Mouse (Mus musculus): Measurements from ENCODE around the gene Tcp10c.
"Not testable (repeated sequence)": the region's sequence is repeated elsewhere in the genome, so short reads cannot be mapped to it uniquely, and the experiment has no call there.

The Tcp10c gene

DNA sequence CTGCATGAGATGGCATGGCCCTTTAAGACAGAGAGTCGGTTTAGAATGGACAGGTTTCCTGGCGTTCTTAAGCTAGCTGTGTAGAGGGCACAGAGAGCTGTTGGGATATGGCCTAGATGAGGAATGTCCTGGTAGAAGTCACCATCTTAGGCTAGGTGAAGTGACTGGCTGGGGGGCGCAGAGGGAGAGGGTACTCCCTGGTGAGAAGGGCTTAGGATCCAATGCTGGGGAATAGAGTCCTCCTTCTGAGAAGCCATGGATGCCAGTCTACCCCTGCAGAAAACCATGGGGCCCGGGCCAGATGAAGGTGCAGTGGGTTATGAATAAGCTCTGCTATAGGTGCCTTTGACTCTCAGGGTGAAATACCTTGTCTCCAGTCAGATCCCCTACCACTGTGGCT lies at the start of gene Tcp10c:
Gene Tcp10c (plus strand): TSS at position 52 of the 400 bp plus-strand sequence.
- not testable (repeated sequence) for DNase-seq

DNA sequence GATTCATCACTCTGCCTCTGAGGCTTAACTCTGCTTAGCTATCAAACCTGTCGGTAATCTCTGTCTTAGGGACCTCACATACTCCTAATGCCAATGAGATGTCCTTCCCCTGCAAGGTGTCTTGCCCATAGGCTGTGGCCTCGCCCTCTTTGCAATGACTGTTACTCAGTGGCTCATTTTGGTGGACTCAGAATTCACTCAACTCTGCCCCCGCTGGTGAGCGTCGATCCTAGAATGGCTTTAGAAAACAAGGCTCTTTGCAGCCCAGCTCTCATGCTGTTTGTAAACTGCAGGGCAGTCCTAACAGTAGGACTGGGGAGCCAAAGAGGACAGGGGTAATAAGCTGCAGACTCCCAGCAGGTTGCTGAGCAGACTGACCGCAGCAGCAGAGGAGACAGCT lies 46.5 kb upstream of the Tcp10c start:
- DNase-seq: not testable (repeated sequence)

DNA sequence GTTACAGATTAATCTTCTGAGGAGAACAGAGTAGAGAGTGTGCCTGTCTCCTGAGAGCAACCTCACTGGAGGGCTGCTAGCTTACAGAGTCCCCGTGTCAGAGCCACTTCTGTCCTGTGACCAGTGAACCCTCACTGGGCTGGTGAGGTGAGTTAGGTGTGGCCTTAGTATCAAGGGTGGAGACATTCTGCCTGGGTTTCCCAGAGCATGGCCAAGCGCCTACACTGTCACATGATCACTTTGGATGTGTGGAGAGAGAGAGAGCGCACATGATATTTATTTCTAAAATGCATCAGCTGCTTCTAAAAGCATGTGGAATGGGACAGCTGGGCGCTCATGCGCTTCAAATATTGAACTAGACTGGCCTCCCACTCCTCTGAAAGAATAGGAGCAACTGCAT lies 46.0 kb upstream of the Tcp10c start:
- DNase-seq: not testable (repeated sequence)

DNA sequence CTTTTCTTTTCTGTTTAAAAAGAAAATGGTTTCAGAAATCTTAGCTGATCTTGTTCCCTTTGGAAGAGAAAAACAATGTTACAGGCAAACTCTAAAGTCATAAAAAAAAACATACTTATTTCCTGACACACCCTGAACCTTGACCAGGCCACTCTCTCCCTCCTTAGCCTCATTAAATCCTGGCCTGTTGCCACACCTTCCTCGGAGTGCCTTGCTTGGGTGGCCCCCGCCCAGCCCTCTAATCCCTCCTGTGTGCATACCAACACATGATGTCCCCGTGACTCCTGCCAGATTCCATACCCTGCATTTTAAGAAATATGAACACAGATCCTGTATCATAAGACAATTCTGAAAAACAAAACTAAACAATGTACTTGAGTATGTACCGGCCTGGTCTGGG lies 45.6 kb upstream of the Tcp10c start:
- not testable (repeated sequence) for DNase-seq

DNA sequence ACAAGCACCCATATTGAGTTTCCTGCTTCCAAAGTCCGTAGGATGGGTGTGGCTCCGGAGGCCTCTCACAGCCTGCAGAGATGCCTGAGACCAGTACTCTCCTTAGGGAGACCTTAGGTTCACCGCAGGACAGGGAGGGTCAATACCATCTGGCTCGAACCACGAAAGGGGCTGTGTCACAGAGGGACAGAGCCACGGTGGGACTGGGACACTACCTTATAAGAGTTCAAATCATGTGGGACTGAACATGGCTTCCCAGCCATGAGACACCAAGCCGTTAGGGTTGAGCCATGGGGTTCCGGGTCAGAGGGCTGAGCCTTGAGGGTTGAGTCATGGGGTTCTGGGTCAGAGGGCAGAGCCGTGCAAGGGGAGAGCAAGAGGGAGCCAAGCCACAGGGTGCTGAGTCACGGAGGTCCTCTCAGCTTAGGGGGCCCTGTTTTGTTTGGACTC lies 45.2 kb upstream of the Tcp10c start:
- not testable (repeated sequence) for DNase-seq

DNA sequence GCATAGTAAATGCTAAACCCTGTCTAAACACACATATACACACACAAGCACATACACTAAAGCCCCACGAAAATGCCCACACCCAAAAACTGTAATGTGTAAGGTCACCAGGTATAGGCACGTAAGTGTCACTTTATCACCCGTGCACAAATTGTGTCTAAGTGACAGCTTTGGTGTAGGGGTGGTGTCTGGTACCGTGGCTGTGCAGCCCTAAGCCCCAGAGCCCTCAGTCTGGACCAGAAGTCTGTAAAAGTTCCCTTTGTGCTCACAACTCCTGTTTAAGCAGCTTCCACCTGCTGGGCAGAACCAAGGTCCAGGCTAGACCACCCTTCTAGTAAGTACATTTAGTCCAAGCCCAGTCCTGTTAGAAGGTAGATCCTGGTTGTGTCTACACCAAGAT lies 24.4 kb upstream of the Tcp10c start:
- DNase-seq: not testable (repeated sequence)

DNA sequence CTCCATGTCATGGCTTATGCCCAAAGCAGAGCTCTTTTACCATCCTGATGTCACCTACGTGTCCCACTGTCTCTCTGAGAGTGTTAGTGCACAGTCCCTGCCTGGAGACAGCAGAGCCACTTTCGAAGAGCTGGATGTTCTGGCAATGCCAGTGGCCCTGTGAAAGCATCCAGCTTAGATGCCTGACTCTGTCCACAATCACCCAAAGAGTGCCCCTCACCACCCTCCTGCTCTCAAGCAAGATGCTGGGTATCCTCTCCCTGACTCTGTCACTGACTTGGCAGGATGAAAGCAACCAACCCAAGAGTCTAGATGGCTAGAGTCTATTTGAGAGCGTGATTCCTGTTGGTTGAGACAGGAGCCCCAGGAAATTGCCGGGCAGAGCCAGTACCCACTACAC lies 23.2 kb upstream of the Tcp10c start:
- DNase-seq: not testable (repeated sequence)

DNA sequence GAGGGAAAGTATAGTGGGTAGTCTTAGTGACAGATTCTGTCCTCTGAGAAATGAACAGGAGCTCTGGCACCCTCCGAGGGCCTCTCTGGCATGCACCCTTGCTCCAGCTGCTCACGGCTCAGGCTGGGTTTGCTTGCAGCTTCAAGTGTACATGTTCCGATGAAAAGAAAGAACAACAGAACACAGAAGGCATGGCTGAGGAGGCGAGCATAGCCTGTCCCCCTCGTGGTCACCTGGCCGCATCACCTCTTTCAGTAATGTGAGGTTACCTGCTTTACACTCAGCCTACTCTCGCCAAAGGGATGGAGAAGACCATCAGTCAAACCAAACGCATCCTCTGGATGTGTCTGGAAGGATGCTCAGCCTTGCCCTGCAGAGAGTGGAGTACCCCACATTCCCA lies 21.9 kb upstream of the Tcp10c start:
- DNase-seq: not testable (repeated sequence)

DNA sequence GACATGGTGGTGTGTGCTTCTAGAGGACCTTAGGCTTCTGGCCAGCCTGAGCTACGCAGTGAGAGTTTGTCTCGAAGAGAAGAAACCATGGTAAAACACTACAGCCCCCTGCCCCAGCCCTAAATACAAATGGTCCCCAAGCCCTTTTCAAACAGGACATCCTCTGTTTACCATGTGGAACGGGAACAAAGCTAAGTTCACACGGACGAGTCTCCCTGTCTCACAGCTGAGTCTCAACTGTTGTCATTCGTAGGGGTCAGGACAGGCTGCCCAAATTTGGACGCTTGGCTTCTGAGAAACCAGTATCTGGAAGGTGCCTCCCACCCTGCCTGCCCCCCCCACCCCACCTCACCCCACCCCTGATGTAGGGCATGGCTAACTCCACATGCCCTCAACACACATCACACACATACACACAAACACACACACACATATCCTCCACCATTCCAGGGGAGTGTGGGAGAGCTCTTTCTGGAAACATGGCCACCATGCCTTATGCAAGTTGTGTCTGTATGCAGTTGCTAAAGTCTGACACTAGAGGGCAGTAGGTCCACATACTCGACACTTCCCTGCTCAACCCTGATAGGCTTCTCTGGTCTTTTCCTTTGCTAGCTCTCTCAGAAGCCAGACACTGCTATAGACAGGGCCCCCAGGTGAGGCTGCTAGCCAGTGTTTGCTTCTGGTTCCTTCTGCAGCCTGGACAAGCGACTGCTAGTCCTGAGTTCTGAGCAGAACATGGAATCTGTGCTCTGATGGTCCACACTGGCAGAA lies 17.2 kb upstream of the Tcp10c start:
- peak; percentile 68 for DNase-seq

DNA sequence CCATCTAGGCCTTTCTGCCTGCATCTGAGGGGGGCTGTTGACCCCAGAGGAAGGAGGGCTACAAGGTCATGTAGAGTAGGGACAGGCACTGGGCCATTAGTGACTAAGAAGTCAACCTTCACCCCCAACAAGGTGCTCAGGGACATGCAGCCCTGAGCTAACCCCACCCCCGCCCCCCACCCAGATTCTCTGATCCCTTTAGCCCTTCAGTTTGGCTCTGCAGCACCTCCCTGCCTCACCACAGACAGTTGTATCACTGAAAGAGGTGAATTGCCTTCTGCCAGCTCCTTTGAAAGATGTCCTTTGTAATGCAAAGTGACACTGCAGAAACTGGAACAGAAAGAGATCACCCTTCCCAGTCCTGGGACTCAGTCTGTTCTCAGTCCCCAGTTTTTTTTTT lies 16.4 kb upstream of the Tcp10c start:
- DNase-seq: not testable (repeated sequence)

DNA sequence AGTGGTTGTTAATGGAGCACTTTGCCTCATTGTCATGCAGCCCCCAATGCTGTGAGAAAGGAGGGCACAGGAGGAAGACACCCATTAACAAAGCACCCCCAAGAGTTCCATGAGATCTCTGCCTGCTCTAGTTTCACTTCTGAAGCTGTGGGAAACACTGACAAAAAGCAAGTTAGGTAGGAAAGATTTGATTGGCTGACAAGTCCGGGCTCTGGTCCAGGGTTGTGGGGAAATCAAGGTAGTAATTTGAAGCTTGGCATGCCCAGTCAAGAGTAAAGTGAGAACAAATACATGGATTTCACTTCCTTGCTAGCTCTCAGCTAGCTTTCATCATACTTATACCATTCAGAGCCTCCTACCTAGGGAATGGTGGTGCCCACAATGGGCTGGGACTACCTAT lies 14.3 kb upstream of the Tcp10c start:
- DNase-seq: not testable (repeated sequence)

DNA sequence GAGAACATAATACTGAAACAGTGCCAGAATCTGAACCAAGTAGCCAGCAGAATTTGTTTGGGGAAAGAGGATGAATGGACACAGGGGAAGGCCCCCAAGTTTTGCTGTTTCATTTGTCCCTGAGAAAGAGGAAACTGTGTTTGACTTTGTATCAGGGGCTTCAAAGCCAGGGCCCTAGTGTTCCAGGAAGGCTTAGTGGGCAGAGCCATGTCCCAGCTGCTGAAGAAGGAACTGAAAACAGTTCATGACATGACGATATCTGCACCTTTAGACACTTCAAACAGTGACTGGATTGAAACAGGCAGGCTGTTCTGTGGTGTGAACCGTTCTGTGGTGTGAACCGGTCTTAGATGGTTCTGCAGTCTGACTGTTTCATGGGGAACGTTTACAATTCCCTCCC lies 8.4 kb upstream of the Tcp10c start:
- DNase-seq: not testable (repeated sequence)

DNA sequence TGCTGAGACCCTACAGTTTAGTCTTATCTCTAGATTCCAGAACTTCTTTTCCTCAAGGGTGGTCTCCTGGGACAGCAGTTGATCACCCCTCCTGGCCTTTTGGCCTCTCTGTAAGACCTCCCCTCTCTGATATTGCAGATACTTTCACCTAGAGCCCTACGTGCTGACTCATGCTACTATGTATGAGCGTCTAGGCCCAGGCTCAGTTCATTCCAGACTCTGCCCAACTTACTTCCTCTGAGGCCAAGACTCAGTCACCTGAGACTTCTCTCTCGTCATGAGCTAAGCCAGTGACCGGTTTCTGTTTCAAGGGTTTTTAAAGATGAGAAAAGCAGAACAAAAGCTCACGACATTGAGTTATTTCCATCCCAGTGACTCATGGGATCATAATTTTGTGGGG lies 4.8 kb upstream of the Tcp10c start:
- DNase-seq: not testable (repeated sequence)

DNA sequence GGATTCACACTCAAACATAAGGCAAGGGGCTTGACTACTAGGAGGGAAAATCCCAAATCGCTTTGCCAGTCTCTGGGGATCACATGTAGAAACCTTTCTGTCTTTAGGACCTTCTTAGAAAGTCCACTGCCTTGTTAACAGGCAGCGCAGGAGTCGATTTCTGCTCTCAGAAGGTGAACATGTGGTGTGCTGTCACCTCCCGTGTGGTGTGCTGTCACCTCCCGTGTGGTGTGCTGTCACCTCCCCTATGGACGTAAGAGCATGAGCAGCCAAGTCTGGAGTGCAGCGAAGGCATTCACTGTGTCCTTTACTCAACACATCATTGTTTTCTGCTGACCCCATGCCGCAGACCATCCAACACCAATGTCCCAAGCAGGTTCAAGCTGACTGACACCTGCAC lies 1.1 kb upstream of the Tcp10c start:
- not testable (repeated sequence) for DNase-seq

DNA sequence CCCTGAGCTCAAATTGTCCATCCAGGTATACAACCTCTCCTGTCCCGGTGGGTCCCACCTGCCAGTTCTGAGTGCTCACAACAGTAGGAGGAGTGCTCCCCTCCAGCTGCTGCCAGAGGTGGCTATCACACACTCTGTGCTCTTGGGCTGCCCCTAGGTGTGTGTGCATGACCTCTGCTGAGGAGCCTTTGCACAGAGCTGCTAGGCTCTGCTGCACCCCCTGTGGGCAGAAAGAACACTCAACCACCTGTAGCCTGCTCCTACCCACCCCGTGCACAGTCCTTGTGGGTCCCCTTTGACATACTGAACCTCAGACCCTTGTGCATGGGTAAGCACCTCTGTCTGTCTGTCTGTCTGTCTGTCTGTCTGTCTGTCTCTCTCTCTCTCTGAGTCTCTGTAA lies 8.1 kb downstream of the Tcp10c start:
- not testable (repeated sequence) for DNase-seq

DNA sequence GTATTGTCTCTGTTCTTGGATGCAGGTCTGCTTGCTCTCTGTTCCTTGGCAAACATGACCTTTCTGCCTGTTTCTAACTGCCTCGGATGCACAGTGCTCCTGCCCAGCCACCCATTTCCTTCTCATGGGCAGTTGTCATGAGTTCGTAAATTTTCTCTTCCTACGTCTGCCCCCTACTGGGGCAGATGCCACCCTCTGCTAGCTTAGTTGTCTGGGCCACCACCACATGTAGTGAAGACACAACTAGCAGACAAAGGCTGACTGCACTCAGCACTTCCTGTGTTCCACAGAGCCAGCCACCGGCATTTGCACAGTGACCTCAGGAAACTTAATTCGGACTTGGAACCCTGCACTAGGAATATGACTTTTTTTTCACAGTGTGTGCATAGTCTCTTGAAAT lies 9.4 kb downstream of the Tcp10c start:
- DNase-seq: not testable (repeated sequence)

DNA sequence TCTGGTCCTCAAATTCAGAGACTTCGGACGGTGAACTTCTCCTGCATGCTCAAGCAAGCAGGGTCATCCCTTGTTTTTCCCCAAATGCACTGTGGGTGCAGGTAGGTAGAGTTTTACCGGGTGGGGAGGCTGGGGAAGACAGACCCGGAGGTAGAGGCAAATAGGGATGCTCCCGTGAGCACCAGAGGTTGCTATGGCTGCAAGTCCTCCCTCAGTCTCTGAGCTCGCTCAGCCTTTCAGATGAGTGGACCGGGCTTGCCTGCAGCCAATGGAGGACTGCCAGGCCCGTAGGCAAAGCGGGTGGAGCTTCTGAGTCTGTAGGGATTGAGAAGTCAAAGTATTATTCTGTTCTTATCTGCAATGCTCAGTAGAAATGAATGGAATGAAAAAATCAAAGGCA lies 9.8 kb downstream of the Tcp10c start:
- DNase-seq: not testable (repeated sequence)

DNA sequence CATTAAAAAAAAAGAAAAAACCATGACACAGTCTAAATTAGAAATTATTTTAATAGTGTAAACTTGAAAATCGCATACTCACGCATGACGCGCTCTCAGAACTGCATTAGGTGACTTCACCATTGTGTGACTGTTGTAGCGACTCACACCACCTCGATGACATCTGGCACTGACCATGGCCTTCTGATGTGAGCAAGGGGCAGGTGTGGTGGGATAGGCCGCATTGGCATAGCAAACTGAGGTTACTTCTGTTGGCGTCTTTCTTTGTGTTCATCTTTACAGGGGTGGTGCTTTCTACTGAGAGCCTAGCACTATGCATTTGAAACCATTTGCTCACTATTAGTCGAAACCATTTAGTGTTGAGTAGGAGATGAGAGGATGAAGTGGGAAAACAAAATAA lies 12.8 kb downstream of the Tcp10c start:
- DNase-seq: not testable (repeated sequence)

DNA sequence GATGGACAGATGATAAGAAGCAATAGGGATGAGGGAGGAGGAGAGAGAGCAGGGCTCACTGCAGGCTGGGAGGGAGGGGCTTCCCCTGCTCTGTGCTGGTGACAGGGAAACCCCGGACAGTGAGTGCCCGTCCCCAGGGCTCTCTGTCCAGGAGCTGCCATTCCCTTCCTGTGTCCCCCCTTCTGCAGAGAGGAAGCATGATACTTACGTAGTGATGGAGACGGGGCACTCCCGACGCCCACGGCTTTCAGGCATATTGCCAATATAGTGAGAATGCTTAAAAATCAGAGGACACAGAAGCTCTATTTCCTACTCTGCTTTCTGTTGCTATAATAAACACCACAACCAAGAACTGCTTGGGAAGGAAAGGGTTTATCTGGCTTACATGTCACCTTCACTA lies 14.3 kb downstream of the Tcp10c start:
- not testable (repeated sequence) for DNase-seq

DNA sequence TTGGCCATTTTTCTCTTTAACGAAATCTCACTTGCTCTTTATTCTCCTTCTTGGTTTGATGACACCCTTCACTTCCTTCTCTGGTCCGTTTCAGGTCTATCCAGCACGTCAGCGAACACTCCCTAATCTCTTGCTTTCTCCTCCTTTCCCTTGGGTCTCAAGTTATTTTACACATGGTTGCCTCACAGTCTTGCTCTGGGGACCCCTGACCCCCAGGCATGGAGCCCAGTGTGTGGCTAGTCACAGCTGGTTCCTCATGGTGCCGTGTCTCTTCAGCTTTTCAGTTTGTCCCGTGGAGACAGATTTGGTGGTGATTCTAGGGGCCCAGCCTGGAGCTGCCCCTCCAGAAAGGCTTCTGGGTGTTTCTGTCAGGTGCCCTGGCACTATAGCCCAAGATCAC lies 16.4 kb downstream of the Tcp10c start:
- DNase-seq: not testable (repeated sequence)

DNA sequence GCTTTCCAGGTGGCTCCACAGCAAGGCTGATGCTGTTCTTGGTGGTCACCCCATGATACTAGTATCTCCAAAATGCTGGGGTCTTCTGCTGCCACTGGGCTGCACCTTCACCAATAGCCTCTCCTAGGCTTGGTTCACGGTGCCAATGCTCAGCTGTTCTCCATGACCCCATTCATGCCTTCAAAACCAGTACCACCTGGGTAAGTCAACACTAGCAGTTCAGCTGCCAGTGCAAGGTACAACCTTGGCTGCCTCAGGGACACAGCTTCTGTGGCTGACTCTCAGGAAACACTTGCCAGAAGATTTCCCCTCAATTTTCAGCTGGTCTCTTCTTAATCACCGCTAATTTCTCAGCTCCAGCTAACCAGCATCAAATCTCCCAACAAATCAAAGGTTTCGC lies 24.0 kb downstream of the Tcp10c start:
- not testable (repeated sequence) for DNase-seq

DNA sequence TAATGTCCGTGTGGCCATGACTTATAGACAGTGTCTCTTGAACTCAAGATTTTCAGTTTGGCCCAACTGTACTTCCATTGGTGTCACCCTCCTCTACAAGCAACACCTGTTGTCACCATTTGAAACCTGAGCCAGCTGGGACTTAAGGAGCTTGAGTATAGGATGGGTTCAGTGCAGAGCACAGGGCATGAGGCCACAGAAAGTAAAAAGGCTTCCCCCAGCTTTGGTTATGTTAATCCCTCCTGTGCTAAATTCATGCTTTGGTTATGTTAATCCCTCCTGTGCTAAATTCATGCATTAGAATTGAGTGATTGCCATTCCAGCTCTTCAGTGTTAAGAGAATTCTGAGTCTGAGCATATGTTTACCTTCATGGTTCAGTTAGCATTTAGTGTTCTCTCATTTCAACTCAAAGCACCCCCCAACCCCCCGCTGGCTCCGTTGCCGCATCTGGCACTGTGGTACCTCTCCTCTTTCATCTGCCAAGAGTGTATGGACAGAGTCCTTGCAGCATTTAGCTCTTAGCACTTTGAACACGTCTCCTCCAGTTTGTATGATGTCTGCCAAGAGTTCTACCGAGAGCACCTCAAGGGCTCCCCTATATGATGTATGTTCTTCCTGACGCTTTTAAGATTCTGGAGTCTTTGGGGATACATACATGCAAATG lies 25.7 kb downstream of the Tcp10c start:
- not testable (repeated sequence) for DNase-seq

DNA sequence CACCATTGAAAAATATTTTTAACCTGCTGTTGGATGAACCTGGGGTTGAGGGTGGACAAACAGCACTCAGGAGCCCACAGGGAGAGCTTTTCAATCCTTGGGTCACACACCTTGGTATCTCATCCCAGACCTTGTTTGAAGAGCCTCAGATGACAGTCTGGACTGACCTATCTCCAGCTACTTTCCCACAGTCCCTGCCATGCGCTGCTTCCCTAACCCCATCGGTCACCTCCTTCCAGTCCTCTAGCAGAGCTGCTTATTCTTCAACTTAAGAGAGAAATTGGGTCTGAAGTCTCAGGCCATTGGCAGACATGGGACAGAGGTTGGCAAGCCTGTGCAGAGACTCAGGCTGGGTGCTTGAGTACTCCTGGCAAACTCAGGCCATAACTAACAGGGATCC lies 26.9 kb downstream of the Tcp10c start:
- DNase-seq: not testable (repeated sequence)

DNA sequence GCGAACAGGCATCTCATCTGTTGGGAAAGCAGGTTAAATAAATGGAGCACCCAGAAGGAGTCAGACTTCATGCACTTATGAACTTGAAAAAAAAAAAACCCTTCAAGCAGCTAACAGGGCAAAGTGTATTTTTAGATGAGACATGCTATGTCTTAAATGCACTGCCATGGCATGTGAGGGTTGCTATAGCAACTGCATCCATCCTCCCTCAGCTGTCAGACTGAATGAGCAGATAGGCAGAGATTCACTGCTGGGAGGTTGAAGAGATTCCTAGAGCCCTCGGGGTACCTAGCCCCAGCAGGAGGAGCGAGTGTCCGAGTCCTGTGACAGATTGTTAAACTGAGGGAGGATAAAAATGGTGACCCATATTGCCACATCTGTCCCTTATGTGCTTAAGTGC lies 36.6 kb downstream of the Tcp10c start:
- DNase-seq: not testable (repeated sequence)

Data from retina, postnatal 1 day (tissue).